Mouse (Mus musculus) thymus, postnatal 14 days (tissue): ENCODE measurements around the gene Slc35e3.
"Not testable (repeated sequence)": the region's sequence is repeated elsewhere in the genome, so short reads cannot be mapped to it uniquely, and the experiment has no call there.

ENCODE experiments used
- DNase-seq: peaks from one replicate; pipeline ENCODE4 v3.0.0; 2021

Slc35e3 gene

GRCm38 (mm10) chr10:117761551-117761950 lies 15.4 kb upstream of the Slc35e3 start:
- DNase-seq, result no peak

GRCm38 (mm10) chr10:117760831-117761335 lies 14.7 kb upstream of the Slc35e3 start:
- DNase-seq, result no peak

GRCm38 (mm10) chr10:117759844-117760630 lies 13.9 kb upstream of the Slc35e3 start:
- no peak for DNase-seq

- DNase-seq, result no peak
These were observed 12.9 kb upstream of the Slc35e3 start for GRCm38 (mm10) chr10:117758749-117759727.

GRCm38 (mm10) chr10:117758344-117758743 lies 12.2 kb upstream of the Slc35e3 start:
- DNase-seq, result not testable (repeated sequence)

- DNase-seq, result no peak
These were observed 11.7 kb upstream of the Slc35e3 start for GRCm38 (mm10) chr10:117757796-117758342.

- DNase-seq, result no peak
These were observed 11.1 kb upstream of the Slc35e3 start for GRCm38 (mm10) chr10:117757259-117757658.

- DNase-seq, result no peak
These were observed 10.6 kb upstream of the Slc35e3 start for GRCm38 (mm10) chr10:117756784-117757183.

GRCm38 (mm10) chr10:117755799-117756467 lies 9.8 kb upstream of the Slc35e3 start:
- DNase-seq, result peak; percentile 13

GRCm38 (mm10) chr10:117755086-117755798 lies 9.1 kb upstream of the Slc35e3 start:
- DNase-seq, result peak; percentile 71

- no peak for DNase-seq
These were observed 8.4 kb upstream of the Slc35e3 start for GRCm38 (mm10) chr10:117754609-117754940.

GRCm38 (mm10) chr10:117753711-117754608 lies 7.8 kb upstream of the Slc35e3 start:
- DNase-seq, result no peak

- DNase-seq, result no peak
These were observed 6.9 kb upstream of the Slc35e3 start for GRCm38 (mm10) chr10:117752851-117753647.

- DNase-seq, result no peak
These were observed 6.2 kb upstream of the Slc35e3 start for GRCm38 (mm10) chr10:117752304-117752821.

GRCm38 (mm10) chr10:117751744-117752143 lies 5.6 kb upstream of the Slc35e3 start:
- no peak for DNase-seq

GRCm38 (mm10) chr10:117751282-117751610 lies 5.1 kb upstream of the Slc35e3 start:
- DNase-seq, result no peak

- no peak for DNase-seq
These were observed 4.5 kb upstream of the Slc35e3 start for GRCm38 (mm10) chr10:117750529-117751281.

GRCm38 (mm10) chr10:117749787-117750343 lies 3.7 kb upstream of the Slc35e3 start:
- no peak for DNase-seq
